Mouse (Mus musculus) embryonic facial prominence, embryonic 14.5 days (tissue): ENCODE results near the gene Eif3c. TPM values are rescaled to one million over a fixed set of nuclear protein-coding genes. Genes with fewer than 3 reads are reported as not detected.

Experiments
- ATAC-seq: fragments of 200-750 bp; cut with Nextera tagmentation; 2 replicates; pipeline ENCODE4 v1.8.0; 2017; ENCODE audit warnings: low read depth, moderate number of reproducible peaks, moderate TSS enrichment
- DNase-seq: peaks from one replicate; pipeline ENCODE4 v3.0.0-alpha.2; 2015; ENCODE audit warnings: low spot score
- H3K27ac ChIP-seq: fragments of 300-500 bp; sonication (generic); replicated peaks from 2 replicates; pipeline ENCODE4 v1.5.1; 2014; ENCODE audit warnings: low read depth, mild to moderate bottlenecking, low read length, moderate library complexity
- H3K27me3 ChIP-seq: fragments of 300-500 bp; sonication (generic); replicated peaks from 2 replicates; pipeline ENCODE4 v1.6.1; 2014; ENCODE audit warnings: low read length; ENCODE audit not compliant: control insufficient read depth, insufficient read depth
- H3K36me3 ChIP-seq: fragments of 300-500 bp; sonication (generic); 2 replicates; pipeline ENCODE4 v1.6.1; 2014; ENCODE audit warnings: low read length, mixed read lengths; ENCODE audit not compliant: control insufficient read depth, insufficient read depth
- H3K4me1 ChIP-seq: fragments of 300-500 bp; sonication (generic); 2 replicates; pipeline ENCODE4 v1.6.1; 2014; ENCODE audit warnings: antibody characterized with exemption, low read length; ENCODE audit not compliant: control insufficient read depth, insufficient read depth
- H3K4me2 ChIP-seq: fragments of 300-500 bp; sonication (generic); 2 replicates; pipeline ENCODE4 v1.6.1; 2014; ENCODE audit warnings: low read depth, mild to moderate bottlenecking, low read length, moderate library complexity, mixed read lengths
- H3K4me3 ChIP-seq: fragments of 300-500 bp; sonication (generic); 2 replicates; pipeline ENCODE4 v1.5.1; 2014; ENCODE audit warnings: low read depth, mild to moderate bottlenecking, low read length
- H3K9ac ChIP-seq: fragments of 300-500 bp; sonication (generic); 2 replicates; pipeline ENCODE4 v1.6.1; 2014; ENCODE audit warnings: low read depth, mild to moderate bottlenecking, low read length, moderate library complexity, mixed read lengths
- H3K9me3 ChIP-seq: fragments of 300-500 bp; sonication (generic); 2 replicates; pipeline ENCODE4 v1.6.1; 2016; ENCODE audit warnings: low read length; ENCODE audit not compliant: control insufficient read depth
- WGBS: fragments of 180-500 bp; shearing (Covaris S2); extraction: QIAGEN DNeasy Blood & Tissue Kit; methylation state at CpG from one replicate; pipeline ENCODE4 v1.1.7; 2014; 5-methylcytosine and 5-hydroxymethylcytosine counted together
- polyA plus RNA-seq: library from polyadenylated mRNA; unstranded; fragments of >200 nt; fragmentation: Nextera tagmentation; extraction: Ambion mirVana; gene quantifications from 2 replicates; pipeline ENCODE4 v1.2.1, GENCODE M21; 2014

The Eif3c gene
- polyA plus RNA-seq, 1 experiment from 2014 or later: 167 TPM

- no peaks in the 10 kb centered on the region for H3K9me3 ChIP-seq
- 2% methylated on average over 20 of the region's 20 CpGs for WGBS
- H3K36me3 ChIP-seq: peaks cover 7% of the 10 kb centered on the region
- H3K4me3 ChIP-seq: peak overlapping the region; percentile 57
- H3K4me2 ChIP-seq: peak overlapping the region; percentile 76
- peak overlapping the region; percentile 90; the same call in 1 of the 2 replicates for H3K27ac ChIP-seq
- peaks cover 9% of the 10 kb centered on the region; the same call in 1 of the 2 replicates for H3K4me1 ChIP-seq
- peak; percentile 62 for ATAC-seq
- H3K9ac ChIP-seq: peak overlapping the region; percentile 66
- DNase-seq: peak; percentile 38
- H3K27me3 ChIP-seq: no peaks in the 10 kb centered on the region
These were observed 16.5 kb upstream of the Eif3c start for GRCm38 (mm10) chr7:126582759-126583158.

- no peak overlapping the region for H3K9ac ChIP-seq
- H3K36me3 ChIP-seq: peaks cover 15% of the 10 kb centered on the region
- H3K27me3 ChIP-seq: no peaks in the 10 kb centered on the region
- H3K9me3 ChIP-seq: no peaks in the 10 kb centered on the region
- H3K4me3 ChIP-seq: no peak overlapping the region
- H3K27ac ChIP-seq: no peak overlapping the region
- peaks cover 9% of the 10 kb centered on the region; the same call in 1 of the 2 replicates for H3K4me1 ChIP-seq
- DNase-seq: no peak
- 76% methylated on average over 6 of the region's 6 CpGs for WGBS
- ATAC-seq: no peak
- H3K4me2 ChIP-seq: 0 out of 2 replicates have a peak overlapping the region, but pooled peaks have one; percentile 76
These were observed 15.4 kb upstream of the Eif3c start for GRCm38 (mm10) chr7:126581661-126582060.

- Histone ChIP-seq H3K36me3 (peaks cover 28% of the 10 kb centered on the region), H3K27me3 (no peaks in the 10 kb centered on the region), H3K4me2 (no peak overlapping the region), H3K9me3 (no peaks in the 10 kb centered on the region), H3K9ac (no peak overlapping the region), H3K27ac (no peak overlapping the region), H3K4me1 (peaks cover 9% of the 10 kb centered on the region; the same call in 1 of the 2 replicates), H3K4me3 (no peak overlapping the region)
- peak; percentile 30 for DNase-seq
- WGBS: 57% methylated on average over 8 of the region's 8 CpGs
- ATAC-seq: no peak
These were observed 13.0 kb upstream of the Eif3c start for GRCm38 (mm10) chr7:126579172-126579571.

GRCm38 (mm10) chr7:126576946-126577345, 10.7 kb upstream of the Eif3c start:
- Histone ChIP-seq H3K9me3 (no peaks in the 10 kb centered on the region), H3K9ac (no peak overlapping the region), H3K36me3 (peaks cover 35% of the 10 kb centered on the region), H3K4me2 (no peak overlapping the region), H3K27ac (no peak overlapping the region), H3K4me1 (0 out of 2 replicates have a peak, but pooled peaks cover 3% of the 10 kb centered on the region), H3K4me3 (no peak overlapping the region), H3K27me3 (no peaks in the 10 kb centered on the region)
- DNase-seq (peak; percentile 33), ATAC-seq (no peak)
- 49% methylated on average over 8 of the region's 8 CpGs for WGBS

GRCm38 (mm10) chr7:126565693-126566092, 518 bp downstream of the Eif3c start:
- DNase-seq: peak; percentile 41
- WGBS: 0% methylated on average over 14 of the region's 28 CpGs

GRCm38 (mm10) chr7:126556635-126557034, 9.6 kb downstream of the Eif3c start:
- Histone ChIP-seq H3K9ac (no peak overlapping the region), H3K27me3 (no peaks in the 10 kb centered on the region), H3K36me3 (peaks cover 98% of the 10 kb centered on the region), H3K4me1 (no peaks in the 10 kb centered on the region), H3K4me3 (no peak overlapping the region), H3K4me2 (no peak overlapping the region), H3K27ac (no peak overlapping the region), H3K9me3 (no peaks in the 10 kb centered on the region)
- DNase-seq: no peak
- 100% methylated on average over 5 of the region's 5 CpGs for WGBS
- no peak for ATAC-seq

More at GRCm38 (mm10) chr7:126565693-126566092, 518 bp downstream of the Eif3c start:
- ATAC-seq: 0 out of 2 replicates have a peak, but pooled peaks have one; percentile 28
- H3K36me3 ChIP-seq: peaks cover 42% of the 10 kb centered on the region
- H3K27me3 ChIP-seq: no peaks in the 10 kb centered on the region
- H3K4me3 ChIP-seq: peak overlapping the region; percentile 94
- peak overlapping the region; percentile 84 for H3K27ac ChIP-seq
- H3K4me1 ChIP-seq: peaks cover 6% of the 10 kb centered on the region; the same call in 1 of the 2 replicates
- H3K4me2 ChIP-seq: peak overlapping the region; percentile 69
- no peaks in the 10 kb centered on the region for H3K9me3 ChIP-seq
- H3K9ac ChIP-seq: peak overlapping the region; percentile 84

GRCm38 (mm10) chr7:126554796-126555195, 11.4 kb downstream of the Eif3c start:
- 95% methylated on average over 1 of the region's 1 CpGs for WGBS
- DNase-seq: no peak
- no peak overlapping the region for H3K4me3 ChIP-seq

GRCm38 (mm10) chr7:126545631-126546030, 20.6 kb downstream of the Eif3c start:
- Histone ChIP-seq H3K36me3 (peaks cover 69% of the 10 kb centered on the region), H3K4me1 (no peaks in the 10 kb centered on the region), H3K9me3 (no peaks in the 10 kb centered on the region), H3K4me3 (no peak overlapping the region), H3K27me3 (no peaks in the 10 kb centered on the region), H3K27ac (no peak overlapping the region), H3K4me2 (no peak overlapping the region), H3K9ac (no peak overlapping the region)
- no peak for ATAC-seq
- DNase-seq: no peak
- WGBS: 89% methylated on average over 2 of the region's 2 CpGs

More at GRCm38 (mm10) chr7:126554796-126555195, 11.4 kb downstream of the Eif3c start:
- no peaks in the 10 kb centered on the region for H3K9me3 ChIP-seq
- no peak overlapping the region for H3K4me2 ChIP-seq
- no peaks in the 10 kb centered on the region for H3K4me1 ChIP-seq
- no peaks in the 10 kb centered on the region for H3K27me3 ChIP-seq
- no peak overlapping the region for H3K9ac ChIP-seq
- H3K36me3 ChIP-seq: peaks cover 98% of the 10 kb centered on the region
- H3K27ac ChIP-seq: no peak overlapping the region
- no peak for ATAC-seq

- ATAC-seq (no peak), DNase-seq (no peak)
- Histone ChIP-seq H3K27ac (no peak overlapping the region), H3K4me2 (no peak overlapping the region), H3K9ac (no peak overlapping the region), H3K36me3 (peaks cover 30% of the 10 kb centered on the region), H3K27me3 (peaks cover 4% of the 10 kb centered on the region), H3K4me1 (no peaks in the 10 kb centered on the region), H3K9me3 (no peaks in the 10 kb centered on the region), H3K4me3 (no peak overlapping the region)
- 78% methylated on average over 1 of the region's 1 CpGs for WGBS
These were observed 24.6 kb downstream of the Eif3c start for GRCm38 (mm10) chr7:126541661-126542060.
